Mouse (Mus musculus) spleen, adult 2 months (tissue): ENCODE measurements around the gene Hyal2. TPM values are rescaled to one million over a fixed set of nuclear protein-coding genes. Genes with fewer than 3 reads are reported as not detected.
A peak's percentile ranks its signal among the peaks of the same experiment; 100 is the strongest.
"Not testable (repeated sequence)": the region's sequence is repeated elsewhere in the genome, so short reads cannot be mapped to it uniquely, and the experiment has no call there.

Experiments
- DNase-seq, 2 experiments: peaks; one replicate each; pipeline versions ENCODE4 v3.0.0 to v3.0.0-alpha.2; 2012 to 2021; ENCODE audit warnings: low spot score in 2 of 2, low read depth in 1 of 2
- H3K27ac ChIP-seq: fragments of 200-500 bp; 2 replicates; pipeline ENCODE4 v1.5.1; 2012; ENCODE audit warnings: low read length, inconsistent platforms; ENCODE audit not compliant: insufficient read depth
- H3K27me3 ChIP-seq: fragments of 200-500 bp; 2 replicates; pipeline ENCODE4 v1.6.1; 2012; ENCODE audit warnings: mild to moderate bottlenecking, moderate library complexity, low read length, inconsistent platforms; ENCODE audit not compliant: control insufficient read depth, insufficient read depth
- H3K36me3 ChIP-seq: fragments of 200-500 bp; 2 replicates; pipeline ENCODE4 v1.6.1; 2012; ENCODE audit warnings: mild to moderate bottlenecking, low read length, inconsistent platforms; ENCODE audit not compliant: control insufficient read depth, insufficient read depth
- H3K4me1 ChIP-seq: fragments of 200-500 bp; 2 replicates; pipeline ENCODE4 v1.6.1; 2011; ENCODE audit warnings: inconsistent platforms; ENCODE audit not compliant: control insufficient read depth, insufficient read depth, insufficient read length
- H3K4me3 ChIP-seq: fragments of 200-500 bp; 2 replicates; pipeline ENCODE4 v1.5.1; 2011; ENCODE audit warnings: mild to moderate bottlenecking, inconsistent platforms; ENCODE audit not compliant: insufficient read depth, insufficient read length; ENCODE audit errors: extremely low read depth
- CTCF ChIP-seq: fragments of 200-500 bp; IDR thresholded peaks from 2 replicates; pipeline ENCODE4 v1.5.1; 2011; ENCODE audit warnings: mild to moderate bottlenecking, inconsistent platforms; ENCODE audit not compliant: insufficient read depth, insufficient read length, insufficient replicate concordance; ENCODE audit errors: extremely low read depth
- POLR2A ChIP-seq: fragments of 200-500 bp; IDR thresholded peaks from 2 replicates; pipeline ENCODE4 v1.6.1; 2011; ENCODE audit warnings: low read depth, low read length, inconsistent platforms
- WGBS: fragments of 180-500 bp; shearing (Covaris S2); methylation state at CpG from one replicate; pipeline ENCODE4 v1.1.7; 2018; 5-methylcytosine and 5-hydroxymethylcytosine counted together
- polyA plus RNA-seq: library from polyadenylated mRNA; depleted of rRNA; stranded (reverse); fragments of >200 nt; gene quantifications from 2 replicates; pipeline ENCODE4 v1.2.3, GENCODE M21; 2012

The Hyal2 gene
- polyA plus RNA-seq, 1 experiment = 38.1 TPM

DNA sequence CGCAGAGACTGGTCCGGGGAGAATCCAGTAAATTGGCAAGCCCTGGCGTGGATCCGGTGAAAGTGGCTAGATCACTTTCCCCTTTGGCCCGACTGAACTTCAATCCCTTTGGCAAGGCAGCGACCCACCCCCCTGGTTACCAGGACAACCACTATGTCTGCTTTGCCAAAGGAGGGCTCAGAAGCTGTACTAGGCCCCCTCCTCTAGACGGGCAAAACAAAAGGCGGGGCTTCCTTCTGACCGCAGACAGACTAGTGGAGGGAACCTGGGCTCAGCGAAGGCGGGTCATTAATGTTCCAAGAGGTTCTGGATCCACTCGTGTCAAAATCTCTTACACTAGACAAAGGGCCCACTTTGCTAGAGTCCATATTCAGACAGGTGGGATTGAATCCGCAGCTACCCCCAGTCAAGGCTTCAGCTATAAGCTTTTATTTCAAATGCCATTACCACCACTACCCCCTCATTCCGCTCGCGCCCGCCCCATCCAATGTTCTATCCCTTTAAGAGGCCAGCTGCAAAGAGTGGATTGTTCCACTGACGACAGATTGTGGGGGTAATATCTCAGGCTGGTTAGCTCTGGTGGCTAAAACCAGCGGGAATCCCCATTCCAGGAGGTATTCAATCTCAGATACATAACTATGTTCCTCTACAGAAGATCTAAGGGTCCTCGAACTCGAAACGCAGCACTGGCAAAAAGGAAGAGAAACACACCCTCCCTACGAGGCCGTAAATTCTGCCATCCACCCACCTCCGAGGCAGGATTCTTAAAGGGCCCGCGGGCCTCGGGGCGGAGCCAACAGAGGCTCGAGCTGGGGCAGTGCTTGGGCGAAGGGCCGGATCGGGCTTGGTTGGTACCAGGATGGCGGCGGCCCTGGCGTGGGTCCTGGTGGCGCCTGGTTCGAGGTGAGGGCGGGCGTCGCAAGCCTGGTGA lies 851 bp downstream of the Hyal2 start:
- H3K27ac ChIP-seq = peak overlapping the region; percentile 62
- 2% methylated on average over 41 of the region's 41 CpGs for WGBS
- TF ChIP-seq CTCF (no peak), POLR2A (no peak; the same call in 1 of the 2 replicates)

GRCm38 (mm10) chr9:107569270-107569669 lies 1.5 kb downstream of the Hyal2 start:
- Histone ChIP-seq H3K27me3 (no peaks in the 10 kb centered on the region), H3K4me1 (peaks cover 9% of the 10 kb centered on the region; the same call in 1 of the 2 replicates), H3K4me3 (peak overlapping the region; percentile 88), H3K27ac (peak overlapping the region; percentile 43; the same call in 1 of the 2 replicates), H3K36me3 (no peaks in the 10 kb centered on the region; the same call in 1 of the 2 replicates)
- WGBS = 0% methylated on average over 23 of the region's 23 CpGs
- no peak for DNase-seq
- TF ChIP-seq POLR2A (no peak), CTCF (no peak)

More for the DNA sequence above, 851 bp downstream of the Hyal2 start:
- DNase-seq = peak; percentile 79 to 80
- no peaks in the 10 kb centered on the region; the same call in 1 of the 2 replicates for H3K36me3 ChIP-seq
- H3K4me1 ChIP-seq = peaks cover 15% of the 10 kb centered on the region; the same call in 1 of the 2 replicates
- H3K4me3 ChIP-seq = peak overlapping the region; percentile 88
- no peaks in the 10 kb centered on the region for H3K27me3 ChIP-seq

- DNase-seq = no peak
- peaks cover 9% of the 10 kb centered on the region; the same call in 1 of the 2 replicates for H3K4me1 ChIP-seq
- no peaks in the 10 kb centered on the region; the same call in 1 of the 2 replicates for H3K36me3 ChIP-seq
- no peaks in the 10 kb centered on the region for H3K27me3 ChIP-seq
- H3K4me3 ChIP-seq = no peak overlapping the region; the same call in 1 of the 2 replicates
- H3K27ac ChIP-seq = no peak overlapping the region
- TF ChIP-seq POLR2A = no peak
- TF ChIP-seq CTCF = no peak
- 79% methylated on average over 13 of the region's 13 CpGs for WGBS
These were observed 2.3 kb downstream of the Hyal2 start for GRCm38 (mm10) chr9:107570016-107570415.

DNA sequence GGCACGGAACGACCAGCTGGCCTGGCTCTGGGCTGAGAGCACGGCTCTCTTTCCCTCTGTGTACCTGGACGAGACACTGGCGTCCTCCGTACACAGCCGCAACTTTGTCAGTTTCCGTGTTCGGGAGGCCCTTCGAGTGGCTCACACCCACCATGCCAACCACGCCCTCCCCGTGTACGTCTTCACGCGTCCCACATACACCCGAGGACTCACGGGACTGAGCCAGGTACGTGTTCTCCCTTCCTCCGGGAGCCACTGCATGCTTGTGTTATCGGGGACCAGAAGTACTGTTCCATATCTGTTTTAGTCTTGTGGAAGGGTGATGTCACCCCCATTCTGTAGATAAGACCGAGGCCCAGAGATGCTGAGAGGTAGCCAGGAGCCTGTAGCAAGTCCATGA lies 3.1 kb downstream of the Hyal2 start:
- TF ChIP-seq CTCF = no peak
- TF ChIP-seq POLR2A = no peak
- DNase-seq = no peak
- 85% methylated on average over 21 of the region's 21 CpGs for WGBS
- Histone ChIP-seq H3K36me3 (no peaks in the 10 kb centered on the region; the same call in 1 of the 2 replicates), H3K4me1 (peaks cover 9% of the 10 kb centered on the region; the same call in 1 of the 2 replicates), H3K4me3 (no peak overlapping the region), H3K27me3 (no peaks in the 10 kb centered on the region), H3K27ac (no peak overlapping the region)

DNA sequence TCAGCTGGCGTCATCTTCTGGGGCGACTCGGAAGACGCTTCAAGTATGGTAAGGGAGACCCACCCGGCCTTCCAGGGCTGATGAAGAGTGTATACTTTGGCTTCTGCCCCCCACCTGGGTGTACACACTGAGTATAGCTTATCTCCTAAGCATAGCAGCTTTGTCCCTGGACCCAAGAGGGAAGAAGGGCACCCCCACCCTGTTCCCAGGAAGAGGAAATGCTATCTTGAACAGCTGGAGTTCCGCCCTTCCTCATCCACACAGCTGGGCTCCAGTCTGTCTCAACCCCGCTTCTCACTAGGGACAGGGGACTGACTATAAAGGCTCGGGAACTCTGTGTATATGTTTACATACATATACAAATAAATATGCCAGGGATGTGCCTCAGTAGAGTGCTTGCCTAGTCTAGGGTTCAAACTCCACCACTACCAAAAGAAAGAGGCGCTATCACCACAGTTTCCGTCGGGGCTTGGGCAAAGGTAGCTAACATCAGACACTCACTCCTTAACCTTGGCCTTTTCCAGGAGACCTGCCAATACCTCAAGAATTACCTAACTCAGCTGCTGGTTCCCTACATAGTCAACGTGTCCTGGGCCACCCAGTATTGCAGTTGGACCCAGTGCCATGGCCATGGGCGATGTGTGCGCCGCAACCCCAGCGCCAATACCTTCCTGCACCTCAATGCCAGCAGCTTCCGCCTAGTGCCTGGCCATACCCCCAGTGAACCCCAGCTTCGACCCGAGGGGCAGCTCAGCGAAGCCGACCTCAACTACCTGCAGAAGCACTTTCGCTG lies 4.0 kb downstream of the Hyal2 start:
- Histone ChIP-seq H3K27ac (no peak overlapping the region), H3K36me3 (no peaks in the 10 kb centered on the region; the same call in 1 of the 2 replicates), H3K27me3 (no peaks in the 10 kb centered on the region), H3K4me1 (peaks cover 9% of the 10 kb centered on the region; the same call in 1 of the 2 replicates), H3K4me3 (no peak overlapping the region)
- 91% methylated on average over 22 of the region's 22 CpGs for WGBS
- no peak for DNase-seq
- TF ChIP-seq CTCF (no peak), POLR2A (no peak)

DNA sequence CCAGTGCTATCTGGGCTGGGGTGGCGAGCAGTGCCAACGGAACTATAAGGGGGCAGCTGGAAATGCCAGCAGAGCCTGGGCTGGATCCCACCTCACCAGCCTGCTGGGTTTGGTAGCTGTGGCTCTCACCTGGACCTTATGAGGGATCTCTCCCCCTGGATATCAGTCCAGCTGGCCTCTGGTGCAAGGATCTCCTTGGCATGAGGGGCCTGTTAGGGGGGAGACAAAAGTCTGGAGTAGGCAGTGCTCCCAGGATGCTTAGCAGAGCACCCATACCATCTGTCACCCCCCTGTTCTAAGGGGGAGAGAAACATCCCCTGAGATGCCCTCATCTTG lies 4.5 kb downstream of the Hyal2 start:
- Histone ChIP-seq H3K27me3 (no peaks in the 10 kb centered on the region), H3K4me1 (peaks cover 9% of the 10 kb centered on the region; the same call in 1 of the 2 replicates), H3K27ac (no peak overlapping the region), H3K36me3 (no peaks in the 10 kb centered on the region; the same call in 1 of the 2 replicates), H3K4me3 (no peak overlapping the region)
- TF ChIP-seq POLR2A (no peak), CTCF (no peak)
- WGBS = 92% methylated on average over 2 of the region's 2 CpGs
- no peak for DNase-seq

- 83% methylated on average over 6 of the region's 6 CpGs for WGBS
- H3K4me3 ChIP-seq, H3K27ac ChIP-seq, DNase-seq, H3K4me1 ChIP-seq, H3K36me3 ChIP-seq, H3K27me3 ChIP-seq: not testable (repeated sequence)
These were observed 6.0 kb downstream of the Hyal2 start for GRCm38 (mm10) chr9:107573774-107574173.
